Mouse (Mus musculus) embryonic facial prominence, embryonic 12.5 days (tissue): ENCODE measurements around the gene Fmnl2. TPM values are rescaled to one million over a fixed set of nuclear protein-coding genes. Genes with fewer than 3 reads are reported as not detected.

Experiments
- ATAC-seq: fragments of 200-750 bp; cut with Nextera tagmentation; 2 replicates; pipeline ENCODE4 v1.8.0; 2017; ENCODE audit not compliant: insufficient number of reproducible peaks, insufficient read depth, low FRiP score, low TSS enrichment
- H3K27ac ChIP-seq: fragments of 300-500 bp; sonication (generic); 2 replicates; pipeline ENCODE4 v1.5.1; 2016; ENCODE audit warnings: mild to moderate bottlenecking
- H3K27me3 ChIP-seq: fragments of 300-500 bp; sonication (generic); 2 replicates; pipeline ENCODE4 v1.6.1; 2016; ENCODE audit warnings: mild to moderate bottlenecking, moderate library complexity
- H3K36me3 ChIP-seq: fragments of 300-500 bp; sonication (generic); 2 replicates; pipeline ENCODE4 v1.6.1; 2016; ENCODE audit warnings: mild to moderate bottlenecking
- H3K4me1 ChIP-seq: fragments of 300-500 bp; sonication (generic); 2 replicates; pipeline ENCODE4 v1.6.1; 2016
- H3K4me2 ChIP-seq: fragments of 300-500 bp; sonication (generic); replicated peaks from 2 replicates; pipeline ENCODE4 v1.6.1; 2016; ENCODE audit warnings: mild to moderate bottlenecking, moderate library complexity
- H3K4me3 ChIP-seq: fragments of 300-500 bp; sonication (generic); 2 replicates; pipeline ENCODE4 v1.5.1; 2016; ENCODE audit warnings: mild to moderate bottlenecking
- H3K9ac ChIP-seq: fragments of 300-500 bp; sonication (generic); 2 replicates; pipeline ENCODE4 v1.6.1; 2016; ENCODE audit warnings: mild to moderate bottlenecking, moderate library complexity
- H3K9me3 ChIP-seq: fragments of 300-500 bp; sonication (generic); 2 replicates; pipeline ENCODE4 v1.6.1; 2016; ENCODE audit warnings: mild to moderate bottlenecking, moderate library complexity
- WGBS: fragments of 180-500 bp; shearing (Covaris S2); methylation state at CpG from one replicate; pipeline ENCODE4 v1.1.7; 2016; 5-methylcytosine and 5-hydroxymethylcytosine counted together
- polyA plus RNA-seq: library from polyadenylated mRNA; unstranded; fragments of >200 nt; fragmentation: Nextera tagmentation; extraction: Ambion mirVana; gene quantifications from 2 replicates; pipeline ENCODE4 v1.2.1, GENCODE M21; 2016

The Fmnl2 gene
- polyA plus RNA-seq, 1 experiment from 2014 or later = 14.6 TPM

DNA sequence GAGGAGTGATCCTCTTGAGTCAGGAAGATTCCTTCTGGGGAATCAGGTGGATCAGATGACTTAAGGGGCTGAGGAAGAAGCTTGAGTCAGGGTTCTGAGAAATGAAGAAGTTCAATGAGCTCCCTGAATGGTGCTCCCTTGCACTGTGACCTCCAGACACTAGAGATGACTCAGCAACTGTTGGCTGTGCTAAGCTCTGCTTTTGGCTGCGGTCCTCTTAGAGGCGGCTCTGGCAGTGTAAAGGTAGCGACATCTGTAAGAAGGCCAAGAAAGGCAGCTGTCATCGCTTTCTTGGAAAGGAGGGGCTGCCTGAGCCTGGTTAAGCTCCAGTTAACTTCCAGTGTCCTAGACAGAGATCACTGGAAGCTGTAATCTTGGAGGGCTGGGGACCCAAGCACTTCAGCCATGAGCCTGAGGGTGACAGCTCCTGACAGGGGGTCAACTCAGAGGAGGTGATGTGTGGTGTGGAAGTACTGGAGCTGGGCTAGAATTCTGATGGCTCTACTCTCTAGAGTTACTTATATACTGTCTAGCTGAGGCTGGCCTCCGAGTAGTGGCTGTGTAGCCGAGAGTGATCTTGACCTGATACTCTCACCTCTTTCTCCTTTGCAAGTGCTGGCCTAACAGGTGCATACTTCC lies 37.4 kb downstream of the Fmnl2 start:
- Histone ChIP-seq H3K36me3 (no peaks in the 10 kb centered on the region), H3K4me3 (no peak overlapping the region), H3K27me3 (no peaks in the 10 kb centered on the region), H3K9ac (no peak overlapping the region), H3K9me3 (no peaks in the 10 kb centered on the region), H3K4me2 (no peak overlapping the region), H3K4me1 (peaks cover 30% of the 10 kb centered on the region), H3K27ac (no peak overlapping the region)
- 71% methylated on average over 6 of the region's 6 CpGs for WGBS
- ATAC-seq = no peak

DNA sequence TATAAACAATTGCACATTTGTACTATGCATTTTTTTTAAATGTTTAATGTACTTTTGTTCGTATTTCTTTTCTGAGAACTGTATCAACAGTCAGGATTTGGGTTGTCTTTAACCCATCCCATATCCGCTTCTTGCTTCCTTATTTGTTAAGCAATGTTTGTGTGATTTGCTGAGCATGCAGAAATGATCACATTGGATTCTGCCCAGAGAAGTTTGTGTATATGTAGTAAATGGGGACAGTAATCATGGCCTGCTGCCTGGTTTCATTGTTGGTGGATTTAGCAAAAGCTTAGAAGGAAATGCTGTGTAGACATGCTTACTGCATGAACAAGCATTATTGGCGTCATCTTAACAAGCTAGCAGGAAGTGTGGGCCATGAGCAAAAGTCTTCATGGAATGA lies 39.3 kb downstream of the Fmnl2 start:
- Histone ChIP-seq H3K4me2 (no peak overlapping the region), H3K4me1 (peaks cover 31% of the 10 kb centered on the region), H3K36me3 (no peaks in the 10 kb centered on the region), H3K9me3 (no peaks in the 10 kb centered on the region), H3K9ac (no peak overlapping the region), H3K27ac (no peak overlapping the region), H3K4me3 (no peak overlapping the region), H3K27me3 (no peaks in the 10 kb centered on the region)
- 79% methylated on average over 3 of the region's 3 CpGs for WGBS
- ATAC-seq = no peak

DNA sequence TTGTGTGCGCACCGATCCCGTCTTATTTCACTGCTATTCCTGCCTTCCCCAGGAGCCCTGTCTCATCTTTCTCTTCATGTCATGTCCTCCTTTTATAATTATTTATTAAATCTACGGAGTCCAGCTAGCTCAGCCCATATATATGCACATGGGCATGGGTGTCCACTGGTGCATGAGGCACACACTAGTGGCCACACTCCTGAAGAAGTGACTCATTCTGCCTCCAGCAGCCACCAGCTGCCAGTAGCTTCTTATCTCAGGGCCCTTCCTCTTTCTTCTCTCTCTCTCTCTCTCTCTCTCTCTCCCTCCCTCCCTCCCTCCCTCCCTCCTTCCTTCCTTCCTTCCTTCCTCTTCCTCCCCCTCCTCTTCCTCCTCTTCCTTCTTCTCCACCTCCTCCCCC lies 43.1 kb downstream of the Fmnl2 start:
- whole genome bisulfite sequencing = 89% methylated on average over 4 of the region's 4 CpGs
- no peaks in the 10 kb centered on the region for H3K36me3 ChIP-seq
- H3K4me1 ChIP-seq = peaks cover 39% of the 10 kb centered on the region
- H3K9ac ChIP-seq = no peak overlapping the region
- peak overlapping the region; percentile 43; the same call in 1 of the 2 replicates for H3K27ac ChIP-seq
- ATAC-seq = no peak
- no peaks in the 10 kb centered on the region for H3K27me3 ChIP-seq
- H3K9me3 ChIP-seq = no peaks in the 10 kb centered on the region
- H3K4me3 ChIP-seq = no peak overlapping the region
- H3K4me2 ChIP-seq = no peak overlapping the region

DNA sequence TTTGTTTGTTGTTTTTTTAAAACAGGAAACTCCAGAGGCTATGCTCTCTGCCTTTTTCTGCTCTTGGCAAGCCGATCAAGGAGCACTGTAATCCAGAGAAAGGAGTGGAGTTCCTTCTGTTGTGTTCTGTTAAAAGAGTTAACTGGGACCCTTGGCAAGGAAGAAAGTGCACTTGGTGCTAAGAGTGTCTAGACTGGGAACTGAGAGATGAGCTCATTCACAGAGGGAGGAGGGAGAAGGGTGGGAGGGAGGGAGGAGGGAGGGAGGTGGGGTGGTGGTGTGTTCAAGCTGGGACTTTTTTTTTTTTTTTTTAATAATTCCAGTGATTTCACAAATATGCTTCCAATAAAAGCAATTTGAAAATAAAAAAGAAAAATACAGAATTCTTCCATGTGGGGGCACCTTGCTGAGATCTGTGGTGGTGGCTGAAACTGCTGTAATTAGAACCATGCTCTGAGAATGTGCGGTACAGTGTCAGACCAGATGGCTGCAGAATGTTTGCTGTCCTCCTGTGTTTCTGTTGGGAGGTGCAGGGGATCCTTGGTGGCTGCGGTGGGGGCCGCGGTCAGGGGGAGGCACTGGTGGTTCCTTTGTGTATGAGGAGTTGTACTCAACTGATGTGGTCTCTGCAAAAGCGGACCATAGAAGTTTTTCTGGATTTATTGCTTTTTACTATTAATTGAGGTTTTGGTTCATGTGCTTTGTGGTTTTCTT lies 43.8 kb downstream of the Fmnl2 start:
- Histone ChIP-seq H3K4me2 (no peak overlapping the region), H3K9ac (no peak overlapping the region), H3K4me1 (peaks cover 42% of the 10 kb centered on the region), H3K27me3 (no peaks in the 10 kb centered on the region), H3K9me3 (no peaks in the 10 kb centered on the region), H3K4me3 (no peak overlapping the region), H3K27ac (peak overlapping the region; percentile 43; the same call in 1 of the 2 replicates), H3K36me3 (no peaks in the 10 kb centered on the region)
- ATAC-seq = peak; percentile 78; the same call in 1 of the 2 replicates
- WGBS = 54% methylated on average over 6 of the region's 6 CpGs

DNA sequence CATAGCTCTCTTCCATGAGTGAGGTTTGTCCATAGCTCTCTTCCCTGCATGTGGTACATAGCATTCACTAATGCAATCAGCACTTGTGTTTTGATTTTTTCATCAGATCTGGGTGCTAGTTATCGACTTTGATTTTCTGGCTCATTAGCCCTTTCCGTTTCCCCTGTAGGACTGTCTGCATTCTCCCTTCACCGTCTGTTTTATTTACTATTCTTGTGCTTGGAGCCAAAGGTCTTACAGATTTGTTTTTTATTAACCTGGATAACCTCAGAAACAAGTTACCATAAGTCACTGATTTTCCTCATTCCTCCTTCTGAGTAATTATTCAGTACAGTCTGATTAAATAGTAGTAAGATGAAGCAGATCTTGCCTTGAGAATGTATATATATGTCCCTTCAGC lies 44.8 kb downstream of the Fmnl2 start:
- 49% methylated on average over 3 of the region's 3 CpGs for WGBS
- ATAC-seq = no peak
- Histone ChIP-seq H3K4me3 (no peak overlapping the region), H3K27ac (no peak overlapping the region), H3K36me3 (no peaks in the 10 kb centered on the region), H3K9me3 (no peaks in the 10 kb centered on the region), H3K4me1 (peaks cover 50% of the 10 kb centered on the region), H3K9ac (no peak overlapping the region), H3K4me2 (no peak overlapping the region), H3K27me3 (no peaks in the 10 kb centered on the region)

DNA sequence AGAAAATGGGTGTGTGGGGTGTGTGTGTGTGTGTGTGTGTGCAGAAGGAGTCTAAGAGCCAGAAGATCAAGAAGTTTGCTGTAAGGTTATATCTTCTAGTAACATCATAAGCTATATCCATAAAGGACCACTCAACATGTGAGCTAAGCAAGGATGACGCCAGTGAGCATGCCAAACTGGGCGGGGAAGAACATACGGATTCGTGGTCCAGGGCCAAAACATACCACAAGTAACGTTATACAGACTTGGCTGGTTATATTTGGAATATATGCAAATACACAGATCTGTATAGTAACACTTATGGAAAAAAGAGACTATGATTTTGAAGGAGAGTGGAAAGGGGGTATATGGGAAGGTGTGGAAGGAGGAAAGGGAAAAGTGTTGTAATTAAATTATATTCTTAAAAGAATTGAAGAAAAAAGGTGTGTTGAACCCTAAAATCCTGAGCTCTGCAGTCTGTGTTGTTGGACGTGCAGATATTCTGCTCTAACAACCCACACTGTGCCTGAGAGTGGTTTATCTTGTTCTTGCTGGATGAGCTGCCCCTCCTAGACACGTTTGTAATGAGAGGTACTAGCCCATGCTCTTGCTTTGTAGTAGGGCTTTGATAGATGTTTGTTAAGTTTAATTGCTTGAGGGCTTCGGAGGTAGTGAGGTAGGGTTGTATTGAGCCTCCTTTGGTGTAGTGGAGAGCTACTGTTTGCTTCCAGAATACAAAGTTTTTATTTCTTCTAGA lies 45.7 kb downstream of the Fmnl2 start:
- H3K9me3 ChIP-seq = no peaks in the 10 kb centered on the region
- H3K36me3 ChIP-seq = no peaks in the 10 kb centered on the region
- no peak overlapping the region for H3K27ac ChIP-seq
- H3K9ac ChIP-seq = no peak overlapping the region
- no peaks in the 10 kb centered on the region for H3K27me3 ChIP-seq
- H3K4me1 ChIP-seq = peaks cover 50% of the 10 kb centered on the region
- ATAC-seq = no peak
- no peak overlapping the region for H3K4me3 ChIP-seq
- no peak overlapping the region for H3K4me2 ChIP-seq
- 69% methylated on average over 8 of the region's 8 CpGs for WGBS

DNA sequence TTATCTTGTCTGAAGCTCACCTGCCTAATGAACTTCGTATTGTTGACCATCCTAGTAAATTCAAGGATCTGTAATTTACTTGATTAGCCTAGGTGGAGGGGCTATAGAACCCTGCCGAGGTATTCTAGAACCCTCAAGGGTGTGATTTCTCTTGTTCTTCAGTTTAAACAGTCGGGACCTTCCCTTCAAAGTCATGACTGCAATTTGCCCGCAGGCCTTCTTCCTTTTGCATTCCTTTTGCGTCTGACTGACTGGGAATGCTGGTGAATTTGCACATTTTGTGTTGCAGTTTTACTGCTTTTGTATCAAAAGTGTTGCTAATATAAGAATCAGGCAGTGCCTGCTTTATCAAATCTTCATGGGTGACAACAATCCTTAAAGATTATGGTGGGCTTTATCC lies 46.9 kb downstream of the Fmnl2 start:
- Histone ChIP-seq H3K4me2 (no peak overlapping the region), H3K27ac (no peak overlapping the region), H3K27me3 (no peaks in the 10 kb centered on the region), H3K4me1 (peaks cover 44% of the 10 kb centered on the region), H3K36me3 (no peaks in the 10 kb centered on the region), H3K9ac (no peak overlapping the region), H3K9me3 (no peaks in the 10 kb centered on the region), H3K4me3 (no peak overlapping the region)
- ATAC-seq = no peak
- 51% methylated on average over 5 of the region's 5 CpGs for WGBS

DNA sequence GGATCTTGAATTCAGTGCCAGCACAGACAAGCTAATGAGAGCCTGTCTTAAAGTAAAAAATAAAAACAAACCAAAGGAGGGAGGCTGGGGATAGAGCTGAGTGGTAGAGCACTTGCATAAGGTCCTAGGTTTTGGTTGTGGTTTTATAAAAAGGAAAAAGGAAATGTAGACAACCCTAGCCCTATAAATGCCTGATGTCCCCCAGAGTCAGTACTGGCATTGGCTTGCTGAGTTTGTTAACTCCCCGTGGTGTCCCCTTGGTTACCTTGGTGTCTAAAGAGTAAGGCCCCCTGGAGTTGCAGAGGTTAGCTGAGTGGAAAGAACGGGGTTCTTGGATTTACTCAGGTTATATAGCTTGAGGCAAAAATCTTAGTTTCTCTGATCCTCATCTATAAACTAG lies 55.7 kb downstream of the Fmnl2 start:
- no peak overlapping the region for H3K9ac ChIP-seq
- no peak overlapping the region for H3K4me2 ChIP-seq
- no peaks in the 10 kb centered on the region for H3K27me3 ChIP-seq
- H3K4me3 ChIP-seq = no peak overlapping the region
- 18% methylated on average over 2 of the region's 2 CpGs for WGBS
- no peak overlapping the region for H3K27ac ChIP-seq
- H3K9me3 ChIP-seq = no peaks in the 10 kb centered on the region
- H3K36me3 ChIP-seq = no peaks in the 10 kb centered on the region
- no peak for ATAC-seq
- H3K4me1 ChIP-seq = peaks cover 15% of the 10 kb centered on the region

DNA sequence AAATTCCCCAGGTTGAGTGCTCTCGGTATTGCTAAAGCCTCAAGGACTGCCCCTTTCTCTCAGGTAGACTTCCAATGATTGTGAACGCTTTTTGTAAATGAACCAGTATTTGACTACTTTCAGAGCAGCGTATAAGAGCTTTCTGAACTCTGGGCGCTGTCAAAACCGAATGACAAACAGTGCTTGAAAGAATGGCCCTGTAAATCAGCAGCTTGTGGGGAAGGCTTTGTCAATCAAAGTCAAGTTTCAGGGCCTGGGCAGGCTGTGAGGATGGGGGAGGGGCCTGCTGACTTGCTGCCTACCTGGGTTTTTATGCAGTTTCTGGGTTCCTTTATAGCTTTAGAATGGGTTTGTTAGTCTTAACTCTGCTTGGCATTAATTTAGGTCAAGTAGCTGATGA lies 56.1 kb downstream of the Fmnl2 start:
- Histone ChIP-seq H3K4me1 (peaks cover 14% of the 10 kb centered on the region), H3K9ac (no peak overlapping the region), H3K27me3 (no peaks in the 10 kb centered on the region), H3K4me3 (no peak overlapping the region), H3K36me3 (no peaks in the 10 kb centered on the region), H3K4me2 (no peak overlapping the region), H3K27ac (no peak overlapping the region), H3K9me3 (no peaks in the 10 kb centered on the region)
- 28% methylated on average over 5 of the region's 5 CpGs for WGBS
- no peak for ATAC-seq

DNA sequence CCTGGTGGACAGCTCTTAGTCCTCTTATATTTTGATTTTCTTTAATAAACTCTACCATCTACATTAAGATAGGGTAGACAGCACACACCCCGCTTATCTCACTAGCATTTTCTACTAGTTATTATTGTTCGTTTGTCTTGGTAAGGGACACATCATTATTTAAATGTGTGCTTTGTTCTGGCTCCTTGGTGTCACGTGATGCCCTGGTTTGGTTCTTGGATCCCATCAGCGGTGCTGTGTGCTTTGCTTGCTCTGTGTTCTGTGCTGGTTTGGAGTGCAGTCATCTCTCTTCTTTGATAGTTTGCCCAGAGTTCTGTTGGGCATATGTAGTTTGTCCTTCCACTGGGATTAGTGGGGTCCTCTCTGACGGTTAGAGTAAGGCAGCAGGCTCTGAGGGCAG lies 57.9 kb downstream of the Fmnl2 start:
- no peak for ATAC-seq
- H3K4me2 ChIP-seq = no peak overlapping the region
- H3K4me3 ChIP-seq = no peak overlapping the region
- H3K4me1 ChIP-seq = peaks cover 13% of the 10 kb centered on the region
- H3K9me3 ChIP-seq = no peaks in the 10 kb centered on the region
- H3K27me3 ChIP-seq = no peaks in the 10 kb centered on the region
- no peaks in the 10 kb centered on the region for H3K36me3 ChIP-seq
- no peak overlapping the region for H3K9ac ChIP-seq
- no peak overlapping the region for H3K27ac ChIP-seq
- WGBS = 87% methylated on average over 5 of the region's 5 CpGs

DNA sequence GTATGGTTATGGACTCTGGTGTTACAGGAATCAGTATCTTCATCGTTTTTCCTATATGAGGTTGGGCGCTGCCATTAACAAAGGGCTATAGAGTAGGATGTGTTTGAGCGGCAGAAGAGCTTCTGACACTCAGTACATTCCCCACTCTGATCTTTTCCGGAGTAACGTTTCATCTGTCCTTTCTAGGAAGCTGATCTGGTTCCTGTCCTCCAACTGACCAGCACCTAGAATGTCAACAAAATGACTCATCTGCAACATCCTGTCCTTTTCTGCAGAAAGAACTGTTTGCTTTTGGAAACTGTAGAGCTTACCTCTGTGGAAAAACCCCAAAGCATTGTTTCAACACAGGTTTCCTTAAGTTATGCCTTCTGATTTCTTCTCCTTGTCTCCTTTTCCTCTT lies 60.4 kb downstream of the Fmnl2 start:
- H3K9ac ChIP-seq = no peak overlapping the region
- no peak overlapping the region for H3K4me2 ChIP-seq
- no peaks in the 10 kb centered on the region for H3K9me3 ChIP-seq
- H3K27ac ChIP-seq = no peak overlapping the region
- peaks cover 9% of the 10 kb centered on the region for H3K4me1 ChIP-seq
- no peaks in the 10 kb centered on the region for H3K36me3 ChIP-seq
- WGBS = 82% methylated on average over 5 of the region's 5 CpGs
- no peak overlapping the region for H3K4me3 ChIP-seq
- no peaks in the 10 kb centered on the region for H3K27me3 ChIP-seq
- ATAC-seq = no peak
